Mouse (Mus musculus) kidney, adult 8-10 months (tissue): Measurements from ENCODE around the gene Atp5f1.

Experiments used
- DNase-seq, 2 experiments: peaks; one replicate each; pipeline ENCODE4 v3.0.0; 2022

The Atp5f1 gene

GRCm38 (mm10) chr3:105899394-105900147, 60.3 kb downstream of the Atp5f1 start:
- DNase-seq: peak; percentile 75 to 87

- DNase-seq: no peak
Measured at GRCm38 (mm10) chr3:105898861-105899260, 61.0 kb downstream of the Atp5f1 start.

- DNase-seq: no peak
Measured at GRCm38 (mm10) chr3:105898325-105898724, 61.6 kb downstream of the Atp5f1 start.

GRCm38 (mm10) chr3:105896811-105897210, 63.1 kb downstream of the Atp5f1 start:
- no peak for DNase-seq

GRCm38 (mm10) chr3:105894601-105895592, 65.0 kb downstream of the Atp5f1 start:
- DNase-seq: peak; percentile 76 to 87

- no peak for DNase-seq
Measured at GRCm38 (mm10) chr3:105893941-105894391, 65.9 kb downstream of the Atp5f1 start.
